Mouse (Mus musculus) T-helper 17 cell (primary cell): ENCODE data around the gene Zeb2.

Experiments used
- in situ Hi-C, 2 experiments: fragments of 300-600 bp; cut with MboI, MseI; formaldehyde crosslinking; loops; 1 replicate in 1 of 2; 2 replicates in 1 of 2; pipeline ENCODE4 v1.15.1; 2025; ENCODE audit warnings: high pct_unique_total_duplicates in 2 of 2

Gene Zeb2

GRCm38 (mm10) chr2:45100628-45101027 is 16.6 kb downstream of the Zeb2 start:
- in situ Hi-C loops: loop anchor here (25.0 kb wide), 2 partner anchors 1262 to 1363 kb away; partner anchors contain the start of gene Arhgap15 (in 1 of the 2)

GRCm38 (mm10) chr2:45100017-45100416 is 17.2 kb downstream of the Zeb2 start:
- in situ Hi-C loops: loop anchor here (25.0 kb wide), 2 partner anchors 1262 to 1363 kb away; partner anchors contain the start of gene Arhgap15 (in 1 of the 2)

- in situ Hi-C loops: no loop called here
Observed at GRCm38 (mm10) chr2:45099081-45099480, 18.1 kb downstream of the Zeb2 start.

GRCm38 (mm10) chr2:45097969-45098368 is 19.2 kb downstream of the Zeb2 start:
- in situ Hi-C loops: no loop called here

GRCm38 (mm10) chr2:45096638-45097247 is 20.5 kb downstream of the Zeb2 start:
- in situ Hi-C loops: no loop called here

- in situ Hi-C loops: no loop called here
Observed at GRCm38 (mm10) chr2:45095825-45096224, 21.4 kb downstream of the Zeb2 start.

- in situ Hi-C loops: no loop called here
Observed at GRCm38 (mm10) chr2:45094371-45094967, 22.7 kb downstream of the Zeb2 start.

GRCm38 (mm10) chr2:45093479-45093878 is 23.7 kb downstream of the Zeb2 start:
- in situ Hi-C loops: no loop called here

GRCm38 (mm10) chr2:45092654-45093053 is 24.5 kb downstream of the Zeb2 start:
- in situ Hi-C loops: no loop called here

GRCm38 (mm10) chr2:45090529-45091297 is 26.5 kb downstream of the Zeb2 start:
- in situ Hi-C loops: no loop called here

GRCm38 (mm10) chr2:45089251-45089530 is 28.0 kb downstream of the Zeb2 start:
- in situ Hi-C loops: no loop called here

GRCm38 (mm10) chr2:45088435-45089250 is 28.6 kb downstream of the Zeb2 start:
- in situ Hi-C loops: no loop called here

- in situ Hi-C loops: no loop called here
Observed at GRCm38 (mm10) chr2:45087208-45087607, 30.0 kb downstream of the Zeb2 start.

- in situ Hi-C loops: no loop called here
Observed at GRCm38 (mm10) chr2:45085653-45086052, 31.5 kb downstream of the Zeb2 start.

- in situ Hi-C loops: no loop called here
Observed at GRCm38 (mm10) chr2:45083042-45083441, 34.2 kb downstream of the Zeb2 start.

GRCm38 (mm10) chr2:45081559-45081958 is 35.6 kb downstream of the Zeb2 start:
- in situ Hi-C loops: no loop called here

GRCm38 (mm10) chr2:45077938-45078487 is 39.2 kb downstream of the Zeb2 start:
- in situ Hi-C loops: no loop called here

GRCm38 (mm10) chr2:45077383-45077782 is 39.8 kb downstream of the Zeb2 start:
- in situ Hi-C loops: no loop called here

GRCm38 (mm10) chr2:45073025-45073424 is 44.2 kb downstream of the Zeb2 start:
- in situ Hi-C loops: no loop called here

- in situ Hi-C loops: no loop called here
Observed at GRCm38 (mm10) chr2:45071296-45071695, 45.9 kb downstream of the Zeb2 start.

- in situ Hi-C loops: no loop called here
Observed at GRCm38 (mm10) chr2:45070612-45071276, 46.5 kb downstream of the Zeb2 start.
